Mouse (Mus musculus) midbrain, postnatal 0 days (tissue): ENCODE results near the gene Hykk. TPM values are rescaled to one million over a fixed set of nuclear protein-coding genes. Genes with fewer than 3 reads are reported as not detected.
"Not testable (repeated sequence)": the region's sequence is repeated elsewhere in the genome, so short reads cannot be mapped to it uniquely, and the experiment has no call there.

Source experiments
- ATAC-seq: fragments of 200-750 bp; cut with Nextera tagmentation; 2 replicates; pipeline ENCODE4 v1.8.0; 2017; ENCODE audit warnings: moderate number of reproducible peaks, mild to moderate bottlenecking, moderate TSS enrichment, moderate library complexity; ENCODE audit not compliant: low FRiP score
- DNase-seq: peaks from one replicate; pipeline ENCODE4 v3.0.0-alpha.2; 2015; ENCODE audit warnings: low spot score
- H3K27ac ChIP-seq: fragments of 300-500 bp; sonication (generic); 2 replicates; pipeline ENCODE4 v1.5.1; 2014; ENCODE audit warnings: low read depth, mild to moderate bottlenecking, low read length, mixed read lengths
- H3K27me3 ChIP-seq: fragments of 300-500 bp; sonication (generic); 2 replicates; pipeline ENCODE4 v1.6.1; 2014; ENCODE audit warnings: low read length, control low read depth, mixed read lengths; ENCODE audit not compliant: insufficient read depth
- H3K36me3 ChIP-seq: fragments of 300-500 bp; sonication (generic); 2 replicates; pipeline ENCODE4 v1.6.1; 2014; ENCODE audit warnings: low read length, control low read depth, mixed read lengths; ENCODE audit not compliant: insufficient read depth
- H3K4me1 ChIP-seq: fragments of 300-500 bp; sonication (generic); 2 replicates; pipeline ENCODE4 v1.6.1; 2014; ENCODE audit warnings: mild to moderate bottlenecking, control low read depth, antibody characterized with exemption, low read length, mixed read lengths; ENCODE audit not compliant: insufficient read depth
- H3K4me2 ChIP-seq: fragments of 300-500 bp; sonication (generic); 2 replicates; pipeline ENCODE4 v1.6.1; 2014; ENCODE audit warnings: low read depth, mild to moderate bottlenecking, low read length, mixed read lengths; ENCODE audit not compliant: poor library complexity, severe bottlenecking
- H3K4me3 ChIP-seq: fragments of 300-500 bp; sonication (generic); 2 replicates; pipeline ENCODE4 v1.5.1; 2014; ENCODE audit warnings: low read depth, mild to moderate bottlenecking, low read length, moderate library complexity
- H3K9ac ChIP-seq: fragments of 300-500 bp; sonication (generic); replicated peaks from 2 replicates; pipeline ENCODE4 v1.6.1; 2014; ENCODE audit warnings: mild to moderate bottlenecking, low read length, moderate library complexity, mixed read lengths; ENCODE audit not compliant: poor library complexity, severe bottlenecking
- H3K9me3 ChIP-seq: fragments of 300-500 bp; sonication (generic); 2 replicates; pipeline ENCODE4 v1.6.1; 2016; ENCODE audit warnings: low read length, control low read depth
- CTCF ChIP-seq: IDR thresholded peaks from 2 replicates; pipeline ENCODE4 v1.5.1; 2016; ENCODE audit warnings: antibody characterized with exemption, mild to moderate bottlenecking
- WGBS: fragments of 180-500 bp; shearing (Covaris S2); extraction: QIAGEN DNeasy Blood & Tissue Kit; methylation state at CpG from one replicate; pipeline ENCODE4 v1.1.7; 2014; 5-methylcytosine and 5-hydroxymethylcytosine counted together
- polyA plus RNA-seq: library from polyadenylated mRNA; unstranded; fragments of >200 nt; fragmentation: Nextera tagmentation; extraction: Ambion mirVana; gene quantifications from 2 replicates; pipeline ENCODE4 v1.2.1, GENCODE M21; 2015
- total RNA-seq: library from RNA; depleted of rRNA; stranded (reverse); fragments of >200 nt; gene quantifications from 2 replicates; pipeline ENCODE4 v1.2.3, GENCODE M21; 2014

Hykk gene
- total and polyA plus RNA-seq, 2 experiments from 2014 or later = 1.3 to 1.4 TPM

DNA sequence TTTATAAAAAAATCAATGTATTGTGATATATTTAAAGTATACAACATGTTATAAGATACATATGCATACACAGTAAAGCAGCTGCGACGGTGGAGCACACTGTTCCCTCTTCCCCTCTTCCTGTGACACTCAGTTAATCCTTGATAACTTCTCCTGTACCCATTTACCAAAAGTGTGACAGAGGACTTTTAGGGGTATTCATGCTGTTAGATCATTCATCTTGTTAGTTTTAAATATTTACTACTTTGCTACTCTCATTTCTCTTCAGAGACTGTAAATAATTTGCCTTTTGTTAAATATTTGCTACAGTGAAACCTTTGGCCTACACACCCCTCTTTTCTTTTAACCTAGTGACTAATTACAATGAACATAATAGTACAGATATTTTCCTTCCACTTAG is 15.3 kb downstream of the Hykk start:
- no peak overlapping the region for H3K27ac ChIP-seq
- TF ChIP-seq CTCF = no peak
- no peaks in the 10 kb centered on the region for H3K27me3 ChIP-seq
- 73% methylated on average over 2 of the region's 2 CpGs for WGBS
- ATAC-seq = no peak
- H3K4me1 ChIP-seq = no peaks in the 10 kb centered on the region
- no peaks in the 10 kb centered on the region for H3K9me3 ChIP-seq
- H3K36me3 ChIP-seq = no peaks in the 10 kb centered on the region
- H3K4me2 ChIP-seq = no peak overlapping the region
- H3K9ac ChIP-seq = no peak overlapping the region
- no peak overlapping the region for H3K4me3 ChIP-seq
- no peak for DNase-seq

DNA sequence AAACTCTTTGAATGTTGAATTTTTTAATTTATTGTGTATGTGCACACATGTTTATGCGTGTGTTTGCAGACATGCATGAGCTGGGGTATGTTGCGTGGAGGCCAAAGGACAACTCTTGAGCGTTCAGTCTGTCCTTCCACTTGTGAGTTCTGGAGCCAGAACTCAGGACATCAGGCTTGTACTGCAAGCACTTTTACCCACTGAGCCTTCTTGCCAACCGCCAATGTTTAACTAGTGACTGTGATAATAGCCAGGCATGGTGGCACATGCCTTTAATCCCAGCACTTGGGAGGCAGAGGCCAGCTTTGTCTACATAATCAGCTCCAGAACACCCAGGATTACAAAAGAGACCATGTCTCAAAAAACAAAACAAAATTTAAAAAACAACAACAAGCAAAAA is 25.0 kb downstream of the Hykk start:
- WGBS = 93% methylated on average over 4 of the region's 4 CpGs
- no peak overlapping the region for H3K4me3 ChIP-seq
- DNase-seq (no peak), ATAC-seq (no peak)
- H3K27me3 ChIP-seq = no peaks in the 10 kb centered on the region
- H3K9me3 ChIP-seq = no peaks in the 10 kb centered on the region
- no peaks in the 10 kb centered on the region for H3K4me1 ChIP-seq
- no peak overlapping the region for H3K9ac ChIP-seq
- no peak overlapping the region for H3K4me2 ChIP-seq
- no peak for TF ChIP-seq CTCF
- H3K27ac ChIP-seq = no peak overlapping the region
- peaks cover 3% of the 10 kb centered on the region; the same call in 1 of the 2 replicates for H3K36me3 ChIP-seq

DNA sequence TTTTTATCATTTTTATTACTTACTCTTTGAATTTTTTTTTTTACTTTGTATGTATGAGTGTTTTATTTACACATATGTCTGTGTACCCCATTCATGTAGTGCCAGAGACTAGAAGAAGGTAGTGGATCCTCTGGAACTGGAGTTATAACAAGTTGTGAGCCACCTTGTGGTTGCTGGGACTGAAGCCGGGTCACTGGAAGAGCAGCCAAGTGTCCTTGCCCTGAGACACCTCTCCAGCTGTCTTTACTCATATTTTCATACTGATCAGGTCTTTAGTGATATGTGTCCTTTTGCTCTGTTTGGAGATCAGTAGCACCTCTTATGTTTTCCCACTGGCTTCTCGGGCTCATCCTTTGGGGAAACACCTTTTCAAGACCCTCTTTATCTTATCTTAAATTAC is 27.4 kb downstream of the Hykk start:
- ATAC-seq = no peak
- no peaks in the 10 kb centered on the region for H3K27me3 ChIP-seq
- no peak overlapping the region for H3K27ac ChIP-seq
- TF ChIP-seq CTCF = 0 out of 2 replicates have a peak, but pooled peaks have one; percentile 12
- H3K9me3 ChIP-seq = no peaks in the 10 kb centered on the region
- no peak overlapping the region for H3K9ac ChIP-seq
- peaks cover 3% of the 10 kb centered on the region; the same call in 1 of the 2 replicates for H3K36me3 ChIP-seq
- no peak overlapping the region for H3K4me2 ChIP-seq
- 71% methylated on average over 2 of the region's 2 CpGs for WGBS
- no peaks in the 10 kb centered on the region for H3K4me1 ChIP-seq
- no peak for DNase-seq
- no peak overlapping the region for H3K4me3 ChIP-seq

DNA sequence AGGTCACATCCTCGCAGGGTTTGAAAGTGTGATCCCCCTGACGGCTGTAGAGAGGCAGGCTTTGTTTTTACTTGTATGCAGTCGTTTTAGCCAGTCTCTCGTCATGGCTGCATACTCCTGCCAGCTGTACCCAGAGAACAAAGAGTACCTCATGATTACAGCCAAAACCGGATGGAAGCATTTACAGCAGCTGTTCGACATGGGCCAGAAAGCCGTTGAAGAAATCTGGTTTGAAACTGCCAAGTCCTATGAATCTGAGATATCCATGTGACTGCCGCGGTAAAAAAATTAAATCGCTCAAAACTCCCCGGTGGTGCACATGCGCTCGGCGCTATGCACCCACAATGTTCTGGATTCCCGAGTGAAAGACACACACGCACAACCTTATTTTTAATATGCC is 29.2 kb downstream of the Hykk start:
- no peak for TF ChIP-seq CTCF
- Histone ChIP-seq H3K9me3 (no peaks in the 10 kb centered on the region), H3K9ac (no peak overlapping the region), H3K4me2 (no peak overlapping the region), H3K27ac (no peak overlapping the region), H3K4me1 (no peaks in the 10 kb centered on the region), H3K27me3 (no peaks in the 10 kb centered on the region), H3K4me3 (no peak overlapping the region), H3K36me3 (peaks cover 3% of the 10 kb centered on the region; the same call in 1 of the 2 replicates)
- ATAC-seq = no peak
- WGBS = 75% methylated on average over 16 of the region's 16 CpGs
- no peak for DNase-seq

DNA sequence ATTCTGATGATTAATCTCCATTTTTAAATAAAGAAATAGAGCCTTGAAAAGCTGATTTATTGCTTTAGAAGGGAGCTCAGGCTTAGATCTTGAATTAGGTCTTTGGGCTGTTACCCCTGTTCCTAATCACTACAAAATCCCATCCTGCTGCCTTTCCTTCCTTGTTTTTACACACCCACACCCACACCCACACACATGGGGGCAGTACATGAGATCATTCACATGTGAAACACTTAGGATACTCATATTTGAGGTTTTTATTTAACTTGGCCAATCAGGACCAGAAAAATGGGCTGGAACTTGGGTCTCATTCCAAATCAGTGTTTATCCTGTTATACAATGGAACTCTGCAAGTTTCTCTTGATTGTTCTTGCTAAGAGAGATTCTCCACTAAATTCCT is 32.4 kb downstream of the Hykk start:
- Histone ChIP-seq H3K36me3 (peaks cover 13% of the 10 kb centered on the region), H3K27me3 (no peaks in the 10 kb centered on the region), H3K9me3 (no peaks in the 10 kb centered on the region), H3K9ac (no peak overlapping the region), H3K4me2 (no peak overlapping the region), H3K27ac (no peak overlapping the region), H3K4me1 (peaks cover 8% of the 10 kb centered on the region; the same call in 1 of the 2 replicates), H3K4me3 (no peak overlapping the region)
- TF ChIP-seq CTCF = no peak
- DNase-seq (no peak), ATAC-seq (no peak)

DNA sequence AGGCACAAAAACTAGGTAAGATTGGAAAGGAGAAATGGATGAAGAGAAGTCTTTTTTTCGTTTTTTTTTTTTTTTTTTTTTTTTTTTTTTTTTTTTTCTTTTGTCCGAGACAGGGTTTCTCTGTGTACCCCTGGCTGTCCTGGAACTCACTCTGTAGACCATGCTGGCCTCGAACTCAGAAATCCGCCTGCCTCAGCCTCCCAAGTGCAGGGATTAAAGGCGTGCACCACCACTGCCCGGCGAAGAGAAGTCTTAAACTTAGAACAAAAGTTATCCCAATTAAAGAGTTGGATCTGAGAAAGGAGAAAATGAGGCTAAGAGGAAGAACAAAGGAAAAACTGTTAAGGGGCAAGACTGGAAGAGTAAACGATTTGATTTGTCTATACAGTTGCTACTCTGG is 33.1 kb downstream of the Hykk start:
- not testable (repeated sequence) for ATAC-seq, H3K9ac ChIP-seq, DNase-seq, H3K27me3 ChIP-seq, H3K4me1 ChIP-seq, H3K9me3 ChIP-seq
- peaks cover 13% of the 10 kb centered on the region for H3K36me3 ChIP-seq
- 49% methylated on average over 8 of the region's 8 CpGs for WGBS
- H3K27ac ChIP-seq = peak overlapping the region; percentile 92
- peak overlapping the region; percentile 81 for H3K4me3 ChIP-seq
- peak overlapping the region; percentile 56 for H3K4me2 ChIP-seq
